Mouse (Mus musculus): Measurements from ENCODE around the gene Slf2. TPM values are rescaled to one million over a fixed set of nuclear protein-coding genes. Genes with fewer than 3 reads are reported as not detected.
A peak's percentile ranks its signal among the peaks of the same experiment; 100 is the strongest.

Gene Slf2
- total and polyA plus RNA-seq, 3 experiments, result 30.2 to 109 (median 35.4) TPM

DNA sequence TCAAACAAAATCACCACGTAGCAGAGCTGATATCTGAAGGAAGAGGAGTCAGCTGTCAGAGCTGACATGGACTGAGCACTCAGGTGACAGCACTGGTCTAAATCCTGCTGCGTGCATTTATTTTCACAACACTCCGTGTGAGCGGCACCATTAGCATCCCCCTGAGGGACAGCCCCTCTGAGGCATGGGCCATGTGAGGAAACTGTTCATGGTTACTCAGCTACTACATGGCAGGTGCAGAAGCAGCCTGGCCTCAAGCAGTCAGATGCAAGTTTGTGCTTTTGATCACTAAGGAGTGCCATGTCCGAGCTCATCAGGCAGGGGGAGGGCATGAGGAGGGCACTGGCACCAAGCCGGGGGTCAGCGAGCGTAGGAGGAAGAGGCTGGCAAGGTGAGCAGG is 68.7 kb downstream of the Slf2 start:
- Histone ChIP-seq H3K9ac (ENCODE audit: control insufficient read depth, low read depth, low read length, poor library complexity, severe bottlenecking) (no peak overlapping the region), H3K79me2 (ENCODE audit: control insufficient read depth, insufficient read depth, low read length, poor library complexity) (peaks cover 4% of the 10 kb centered on the region; the same call in 1 of the 2 replicates), H3K36me3 (ENCODE audit: control insufficient read depth in 1 of 2, insufficient read depth in 2 of 2, low read length in 2 of 2) (peaks cover 2 to 4% of the 10 kb centered on the region in 2 experiments), H3K4me3 (ENCODE audit: control insufficient read depth in 1 of 2, insufficient read depth in 1 of 2, low read depth in 2 of 2, low read length in 2 of 2) (no peak overlapping the region), H3K9me3 (replicated peaks; ENCODE audit: insufficient read depth, low read length) (no peaks in the 10 kb centered on the region), H3K4me1 (ENCODE audit: control insufficient read depth in 1 of 2, insufficient read depth in 2 of 2, low read length in 2 of 2) (peaks cover 0 to 12% of the 10 kb centered on the region in 2 experiments; a peak in 3 of 4 replicates), H3K27me3 (ENCODE audit: control insufficient read depth in 1 of 2, insufficient read depth in 2 of 2, low read length in 2 of 2) (no peaks in the 10 kb centered on the region), H3K27ac (ENCODE audit: control insufficient read depth, low read depth, low read length) (no peak overlapping the region)
- DNase-seq (ENCODE audit: low read depth, low spot score), result no peak
- no peak for TF ChIP-seq E2F4 (IDR thresholded peaks at IDR 0.05; ENCODE audit: borderline replicate concordance, low read depth, low read length)
- TF ChIP-seq CHD2 (IDR thresholded peaks at IDR 0.05; ENCODE audit: low read length), result no peak
- no peak for TF ChIP-seq MXI1 (IDR thresholded peaks at IDR 0.05; ENCODE audit: low read depth, low read length)
- no peak for TF ChIP-seq POLR2AphosphoS2 (IDR thresholded peaks at IDR 0.05; ENCODE audit: low read length)
- TF ChIP-seq BHLHE40 (IDR thresholded peaks at IDR 0.05; ENCODE audit: borderline replicate concordance, low read depth, low read length), result no peak
- TF ChIP-seq CHD1 (IDR thresholded peaks at IDR 0.05; ENCODE audit: low read depth, low read length), result no peak

DNA sequence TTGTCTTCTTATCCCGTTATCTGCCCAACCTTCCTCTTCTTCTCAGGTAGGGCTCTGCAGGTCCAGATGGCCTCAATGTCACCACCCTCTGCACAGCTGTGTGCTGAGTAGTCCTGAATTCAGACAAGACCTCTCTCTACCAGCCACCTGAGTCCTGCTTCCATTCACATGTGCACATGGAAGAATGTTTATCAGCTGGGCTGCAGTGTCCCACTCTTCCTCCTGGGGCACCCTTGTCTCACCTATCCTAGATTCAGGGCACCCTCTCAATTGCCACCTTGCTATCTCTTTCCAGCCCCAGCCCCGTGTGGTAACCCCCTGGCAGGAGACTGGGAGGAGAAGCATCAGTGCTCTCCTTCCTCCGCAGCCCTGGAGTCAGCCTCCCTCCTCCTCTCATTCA is 71.3 kb downstream of the Slf2 start:
- Histone ChIP-seq H3K9ac (ENCODE audit: control insufficient read depth, low read depth, low read length, poor library complexity, severe bottlenecking) (no peak overlapping the region), H3K9me3 (replicated peaks; ENCODE audit: insufficient read depth, low read length) (no peaks in the 10 kb centered on the region), H3K79me2 (ENCODE audit: control insufficient read depth, insufficient read depth, low read length, poor library complexity) (peaks cover 25% of the 10 kb centered on the region), H3K36me3 (ENCODE audit: control insufficient read depth in 1 of 2, insufficient read depth in 2 of 2, low read length in 2 of 2) (peaks cover 5 to 12% of the 10 kb centered on the region in 2 experiments), H3K4me1 (ENCODE audit: control insufficient read depth in 1 of 2, insufficient read depth in 2 of 2, low read length in 2 of 2) (peaks cover 3 to 16% of the 10 kb centered on the region in 2 experiments), H3K4me3 (ENCODE audit: control insufficient read depth in 1 of 2, insufficient read depth in 1 of 2, low read depth in 2 of 2, low read length in 2 of 2) (no peak overlapping the region), H3K27ac (ENCODE audit: control insufficient read depth, low read depth, low read length) (no peak overlapping the region), H3K27me3 (ENCODE audit: control insufficient read depth in 1 of 2, insufficient read depth in 2 of 2, low read length in 2 of 2) (no peaks in the 10 kb centered on the region)
- DNase-seq (ENCODE audit: low read depth, low spot score), result peak; percentile 40
- TF ChIP-seq CTCF (IDR thresholded peaks at IDR 0.05 in 2 of 3, conservative IDR thresholded peaks at IDR 0.05 in 1 of 3; ENCODE audit: control insufficient read depth in 1 of 3, insufficient read depth in 1 of 3, low read depth in 2 of 3, low read length in 3 of 3, poor library complexity in 1 of 3, severe bottlenecking in 1 of 3) (peak; percentile 18 to 28 (median 24); a peak in 3 of 6 replicates), RAD21 (IDR thresholded peaks at IDR 0.05; ENCODE audit: low read depth, low read length) (peak; percentile 2), NELFE (IDR thresholded peaks at IDR 0.05; ENCODE audit: low read depth, low read length) (no peak)

DNA sequence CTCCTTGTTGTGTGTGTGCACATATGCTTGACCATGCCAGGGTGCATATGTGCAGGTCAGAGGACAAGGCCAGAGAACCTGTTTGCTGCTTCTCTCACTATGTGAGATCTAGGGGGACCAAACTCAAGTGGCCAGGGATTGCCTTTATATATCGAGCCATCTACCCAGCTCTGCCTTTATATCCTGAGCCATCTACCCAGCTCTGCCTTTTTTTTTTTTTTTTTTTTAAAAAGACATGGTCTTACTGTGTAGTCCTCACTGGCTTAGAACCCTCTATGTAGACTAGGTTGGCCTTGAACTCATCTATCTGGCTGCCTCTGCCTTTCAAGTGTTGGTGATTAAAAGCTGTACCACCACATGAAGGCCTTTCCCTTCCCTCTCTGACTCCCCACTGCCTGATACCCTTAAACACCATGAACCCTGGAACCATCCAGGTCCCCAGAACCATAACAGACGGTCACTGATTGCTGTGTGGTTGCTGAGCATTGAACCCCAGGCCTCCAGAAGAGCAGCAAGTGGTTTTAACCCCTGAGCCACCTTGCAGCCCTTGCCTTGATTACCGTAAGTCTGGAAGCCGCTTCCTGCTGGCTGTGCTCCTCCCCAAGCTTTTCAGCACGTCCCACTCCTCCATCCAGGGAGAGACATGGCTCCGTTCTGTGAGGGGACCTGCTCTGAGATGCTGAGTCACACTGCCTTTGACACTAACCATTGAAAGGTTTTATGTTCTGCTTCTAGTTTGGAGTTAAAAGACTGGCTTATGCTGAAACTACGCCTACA is 73.0 kb downstream of the Slf2 start:
- TF ChIP-seq ZMIZ1 (IDR thresholded peaks at IDR 0.05; ENCODE audit: low read depth, low read length), result peak; percentile 41; the same call in 1 of the 2 replicates
- TF ChIP-seq MAZ (IDR thresholded peaks at IDR 0.05; ENCODE audit: low read depth, low read length), result no peak
- TF ChIP-seq ZNF384 (IDR thresholded peaks at IDR 0.05; ENCODE audit: low read depth, low read length), result peak; percentile 64
- TF ChIP-seq POLR2A (IDR thresholded peaks at IDR 0.05; ENCODE audit: control insufficient read depth in 1 of 2, insufficient read depth in 1 of 2, low read depth in 1 of 2, low read length in 2 of 2, poor library complexity in 1 of 2), result 0 out of 4 replicates have a peak, but pooled peaks of 1 of the 2 experiments have one; percentile 1
- TF ChIP-seq POLR2AphosphoS2 (IDR thresholded peaks at IDR 0.05; ENCODE audit: low read length), result peak; percentile 56
- H3K27me3 ChIP-seq (ENCODE audit: control insufficient read depth in 1 of 2, insufficient read depth in 2 of 2, low read length in 2 of 2), result no peaks in the 10 kb centered on the region
- no peak overlapping the region for H3K9ac ChIP-seq (ENCODE audit: control insufficient read depth, low read depth, low read length, poor library complexity, severe bottlenecking)
- peaks cover 36% of the 10 kb centered on the region for H3K79me2 ChIP-seq (ENCODE audit: control insufficient read depth, insufficient read depth, low read length, poor library complexity)
- no peaks in the 10 kb centered on the region for H3K9me3 ChIP-seq (replicated peaks; ENCODE audit: insufficient read depth, low read length)
- H3K4me1 ChIP-seq (ENCODE audit: control insufficient read depth in 1 of 2, insufficient read depth in 2 of 2, low read length in 2 of 2), result peaks cover 3 to 26% of the 10 kb centered on the region in 2 experiments
- H3K27ac ChIP-seq (ENCODE audit: control insufficient read depth, low read depth, low read length), result no peak overlapping the region
- no peak overlapping the region for H3K4me3 ChIP-seq (ENCODE audit: control insufficient read depth in 1 of 2, insufficient read depth in 1 of 2, low read depth in 2 of 2, low read length in 2 of 2)
- DNase-seq (ENCODE audit: low read depth, low spot score), result no peak
- peaks cover 5 to 22% of the 10 kb centered on the region in 2 experiments for H3K36me3 ChIP-seq (ENCODE audit: control insufficient read depth in 1 of 2, insufficient read depth in 2 of 2, low read length in 2 of 2)

All from MEL (cell line).